Mouse (Mus musculus): ENCODE data around the gene Miga1. TPM values are rescaled to one million over a fixed set of nuclear protein-coding genes. Genes with fewer than 3 reads are reported as not detected.
"Not testable (repeated sequence)": the region's sequence is repeated elsewhere in the genome, so short reads cannot be mapped to it uniquely, and the experiment has no call there.

Miga1 gene
- total and polyA plus RNA-seq, 3 experiments, result 25.3 to 44.7 (median 32.5) TPM

DNA sequence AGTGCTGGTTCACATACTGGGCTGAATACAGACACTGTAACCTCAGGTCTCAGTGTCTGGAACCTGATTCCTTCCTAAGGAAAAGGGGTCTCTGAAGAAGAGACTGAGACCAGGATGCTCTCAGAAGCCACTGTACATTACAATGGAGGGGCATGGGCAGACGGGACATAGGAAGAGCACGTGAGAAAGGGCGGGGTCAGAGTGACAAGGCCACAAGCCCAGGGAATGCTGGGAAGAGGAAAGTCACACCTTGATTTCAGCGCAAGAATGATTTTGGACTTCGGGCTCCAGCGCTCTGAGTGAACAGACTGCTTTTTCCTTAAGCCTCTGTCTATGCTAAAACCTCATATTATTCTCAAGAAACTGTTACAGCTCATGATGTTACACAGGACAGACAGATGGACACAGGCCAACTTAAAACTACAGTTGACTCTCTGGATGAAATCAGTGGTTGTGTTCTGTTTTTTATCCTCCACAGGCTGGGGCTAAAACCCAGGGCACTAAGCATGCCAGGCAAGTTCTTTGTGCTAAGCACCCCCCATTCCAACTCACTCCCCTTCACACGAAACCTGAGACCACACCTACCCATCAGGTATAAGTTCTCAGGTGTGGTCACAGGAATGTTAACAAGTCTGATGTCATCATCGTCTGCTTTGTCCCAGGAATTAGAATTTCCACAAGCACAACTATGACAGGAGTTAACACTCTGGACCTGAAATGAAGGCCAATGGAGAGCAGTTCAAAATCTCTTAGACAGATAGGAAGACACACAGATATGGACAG, 18.3 kb downstream of the Miga1 start:
- in situ Hi-C loops (cut with MboI; ENCODE audit: low pct_ligation_motif_present, low pct_unique_long_range_greater_than_20kb, low sequenced_read_pairs), result no loop called here
- dilution Hi-C loops (cut with MboI; ENCODE audit: extremely low pct_ligation_motif_present, extremely low pct_unique_long_range_greater_than_20kb, low sequenced_read_pairs), result no loop called here

DNA sequence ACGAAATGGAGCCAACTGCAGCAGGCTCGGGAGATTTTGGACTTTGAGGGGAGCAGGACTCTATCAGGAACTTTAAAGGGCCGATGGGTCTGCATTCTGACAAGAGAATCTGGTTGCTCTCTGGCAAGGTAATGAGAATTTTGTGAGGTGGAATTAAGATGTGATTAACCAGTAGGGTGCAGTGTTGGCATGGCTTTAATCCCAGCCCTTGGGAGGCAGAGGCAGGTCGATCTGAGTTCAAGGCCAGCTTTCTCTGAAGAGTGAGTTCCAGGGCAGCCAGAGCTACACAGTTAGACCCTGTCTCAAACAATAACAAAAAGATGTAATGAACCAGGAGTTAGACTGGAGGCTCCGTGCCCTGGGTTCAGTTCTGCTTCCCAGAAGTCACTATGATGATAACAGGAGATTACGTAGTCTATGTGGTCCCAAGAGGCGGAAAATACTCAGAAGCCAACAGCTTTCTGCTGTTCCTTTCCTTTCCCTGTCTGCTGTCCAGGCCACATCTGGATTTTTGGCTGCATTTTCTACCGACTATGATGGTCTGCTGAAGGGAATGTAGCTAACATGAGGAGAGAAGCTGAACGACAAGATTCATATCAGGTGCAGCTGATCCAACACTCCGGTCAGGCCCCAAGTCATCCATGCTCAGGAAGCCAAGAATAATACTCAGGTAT, 19.1 kb downstream of the Miga1 start:
- Histone ChIP-seq H3K27ac (ENCODE audit: insufficient read depth, low read depth) (no peak overlapping the region), H3K4me1 (ENCODE audit: control insufficient read depth in 1 of 2, insufficient read depth in 2 of 2) (no peaks in the 10 kb centered on the region), H3K79me2 (replicated peaks; ENCODE audit: control insufficient read depth, extremely low read depth, insufficient read depth, poor library complexity, severe bottlenecking) (no peaks in the 10 kb centered on the region), H3K27me3 (replicated peaks) (no peaks in the 10 kb centered on the region), H3K4me3 (replicated peaks in 1 of 3; ENCODE audit: low read depth in 2 of 3, low read length in 2 of 3, poor library complexity in 1 of 3) (no peak overlapping the region), H3K9ac (ENCODE audit: insufficient read depth, low read depth) (no peak overlapping the region), H3K36me3 (replicated peaks in 1 of 2; ENCODE audit: control insufficient read depth in 1 of 2, insufficient read depth in 1 of 2, low read length in 1 of 2) (peaks cover 27 to 51% of the 10 kb centered on the region in 2 experiments), H3K9me3 (replicated peaks; ENCODE audit: low read length) (no peaks in the 10 kb centered on the region), H3K4me2 (ENCODE audit: insufficient read depth, low read depth, poor library complexity, severe bottlenecking) (no peak overlapping the region)
- DNase-seq (ENCODE audit: extremely low read depth), result no peak
- in situ Hi-C loops (cut with MboI; ENCODE audit: low pct_ligation_motif_present, low pct_unique_long_range_greater_than_20kb, low sequenced_read_pairs) (no loop called here), dilution Hi-C loops (cut with MboI; ENCODE audit: extremely low pct_ligation_motif_present, extremely low pct_unique_long_range_greater_than_20kb, low sequenced_read_pairs) (no loop called here)
- TF ChIP-seq SMC3 (IDR thresholded peaks at IDR 0.05; ENCODE audit: low read depth, low read length) (peak; percentile 33), CTCF (conservative IDR thresholded peaks at IDR 0.05 in 1 of 2, IDR thresholded peaks at IDR 0.05 in 1 of 2; ENCODE audit: low read depth in 2 of 2, low read length in 2 of 2) (peak in 1 of 2 experiments; percentile 61; a peak in 2 of 4 replicates), RAD21 (IDR thresholded peaks at IDR 0.05; ENCODE audit: low read depth, low read length) (peak; percentile 67), MYC (IDR thresholded peaks at IDR 0.05; ENCODE audit: low read depth, low read length) (no peak)

More for the DNA sequence above, 18.3 kb downstream of the Miga1 start:
- Histone ChIP-seq H3K4me1 (ENCODE audit: control insufficient read depth in 1 of 2, insufficient read depth in 2 of 2) (no peaks in the 10 kb centered on the region), H3K4me3 (replicated peaks in 1 of 3; ENCODE audit: low read depth in 2 of 3, low read length in 2 of 3, poor library complexity in 1 of 3) (no peak overlapping the region), H3K79me2 (replicated peaks; ENCODE audit: control insufficient read depth, extremely low read depth, insufficient read depth, poor library complexity, severe bottlenecking) (no peaks in the 10 kb centered on the region), H3K9me3 (replicated peaks; ENCODE audit: low read length) (no peaks in the 10 kb centered on the region), H3K36me3 (replicated peaks in 1 of 2; ENCODE audit: control insufficient read depth in 1 of 2, insufficient read depth in 1 of 2, low read length in 1 of 2) (peaks cover 27 to 46% of the 10 kb centered on the region in 2 experiments), H3K9ac (ENCODE audit: insufficient read depth, low read depth) (no peak overlapping the region), H3K27ac (ENCODE audit: insufficient read depth, low read depth) (no peak overlapping the region), H3K27me3 (replicated peaks) (no peaks in the 10 kb centered on the region), H3K4me2 (ENCODE audit: insufficient read depth, low read depth, poor library complexity, severe bottlenecking) (no peak overlapping the region)
- TF ChIP-seq ZC3H11A (IDR thresholded peaks at IDR 0.05; ENCODE audit: low read depth, low read length) (no peak), UBTF (IDR thresholded peaks at IDR 0.05; ENCODE audit: low read depth, low read length) (no peak), MAX (IDR thresholded peaks at IDR 0.05; ENCODE audit: low read length) (no peak), CTCF (conservative IDR thresholded peaks at IDR 0.05 in 1 of 2, IDR thresholded peaks at IDR 0.05 in 1 of 2; ENCODE audit: low read depth in 2 of 2, low read length in 2 of 2) (no peak), POLR2AphosphoS2 (IDR thresholded peaks at IDR 0.05; ENCODE audit: low read depth, low read length) (no peak), HCFC1 (IDR thresholded peaks at IDR 0.05; ENCODE audit: low read depth, low read length) (no peak), ETS1 (conservative IDR thresholded peaks at IDR 0.05; ENCODE audit: low read depth, low read length) (no peak), USF2 (conservative IDR thresholded peaks at IDR 0.05; ENCODE audit: low read depth, low read length) (no peak), ZMIZ1 (IDR thresholded peaks at IDR 0.05; ENCODE audit: low read depth, low read length) (no peak), MEF2A (IDR thresholded peaks at IDR 0.05; ENCODE audit: borderline replicate concordance, low read depth, low read length) (no peak)
- no peak for DNase-seq (ENCODE audit: extremely low read depth)

- H3K4me3 ChIP-seq (replicated peaks in 1 of 3; ENCODE audit: low read depth in 2 of 3, low read length in 2 of 3, poor library complexity in 1 of 3); DNase-seq (ENCODE audit: extremely low read depth); H3K79me2 ChIP-seq (replicated peaks; ENCODE audit: control insufficient read depth, extremely low read depth, insufficient read depth, poor library complexity, severe bottlenecking); H3K9me3 ChIP-seq (replicated peaks; ENCODE audit: low read length); H3K4me1 ChIP-seq (ENCODE audit: control insufficient read depth in 1 of 2, insufficient read depth in 2 of 2); H3K9ac ChIP-seq (ENCODE audit: insufficient read depth, low read depth); H3K4me2 ChIP-seq (ENCODE audit: insufficient read depth, low read depth, poor library complexity, severe bottlenecking); H3K27ac ChIP-seq (ENCODE audit: insufficient read depth, low read depth); H3K27me3 ChIP-seq (replicated peaks); dilution Hi-C loops (cut with MboI; ENCODE audit: extremely low pct_ligation_motif_present, extremely low pct_unique_long_range_greater_than_20kb, low sequenced_read_pairs): not testable (repeated sequence)
- in situ Hi-C loops (cut with MboI; ENCODE audit: low pct_ligation_motif_present, low pct_unique_long_range_greater_than_20kb, low sequenced_read_pairs), result loop anchor here (10.0 kb wide), 1 partner anchor 202 kb away; no protein-coding TSS in a partner anchor
- peaks cover 37 to 78% of the 10 kb centered on the region in 2 experiments for H3K36me3 ChIP-seq (replicated peaks in 1 of 2; ENCODE audit: control insufficient read depth in 1 of 2, insufficient read depth in 1 of 2, low read length in 1 of 2)
These were observed 23.6 kb downstream of the Miga1 start for GRCm38 (mm10) chr3:152316447-152317173.
